Mouse (Mus musculus) small intestine, adult 2 months (tissue): Measurements from ENCODE around the gene Vwa1.

Experiments
- CTCF ChIP-seq: fragments of 200-500 bp; IDR thresholded peaks from 2 replicates; pipeline ENCODE4 v1.5.1; 2012; ENCODE audit warnings: low read depth, mild to moderate bottlenecking, control low read depth, inconsistent platforms, low read length, moderate library complexity, mixed read lengths; ENCODE audit not compliant: insufficient replicate concordance, insufficient read length; ENCODE audit errors: extremely low read depth
- POLR2A ChIP-seq: fragments of 200-500 bp; IDR thresholded peaks from 2 replicates; pipeline ENCODE4 v1.6.1; 2012; ENCODE audit warnings: low read depth, mild to moderate bottlenecking, control low read depth, inconsistent platforms, low read length, moderate library complexity

GRCm38 (mm10) chr4:155736421-155736820 is 38.1 kb downstream of the Vwa1 start:
- TF ChIP-seq CTCF, result no peak
- TF ChIP-seq POLR2A, result no peak
